Mouse (Mus musculus) kidney, postnatal 0 days (tissue): ENCODE results near the gene B3gat3. TPM values are rescaled to one million over a fixed set of nuclear protein-coding genes. Genes with fewer than 3 reads are reported as not detected.

Source experiments
- ATAC-seq: fragments of 200-750 bp; cut with Nextera tagmentation; replicated peaks from 2 replicates; pipeline ENCODE4 v1.8.0; 2017; ENCODE audit warnings: low read depth, moderate number of reproducible peaks, moderate TSS enrichment, moderate library complexity; ENCODE audit not compliant: low FRiP score
- DNase-seq: peaks from one replicate; pipeline ENCODE4 v3.0.0-alpha.2; 2016; ENCODE audit warnings: low spot score
- H3K27ac ChIP-seq: fragments of 300-500 bp; sonication (generic); 2 replicates; pipeline ENCODE4 v1.5.1; 2014; ENCODE audit warnings: mild to moderate bottlenecking
- H3K27me3 ChIP-seq: fragments of 300-500 bp; sonication (generic); 2 replicates; pipeline ENCODE4 v1.6.1; 2014; ENCODE audit warnings: low read length, mixed read lengths; ENCODE audit not compliant: insufficient read depth
- H3K36me3 ChIP-seq: fragments of 300-500 bp; sonication (generic); 2 replicates; pipeline ENCODE4 v1.6.1; 2014; ENCODE audit warnings: low read length, mixed read lengths; ENCODE audit not compliant: insufficient read depth
- H3K4me1 ChIP-seq: fragments of 300-500 bp; sonication (generic); replicated peaks from 2 replicates; pipeline ENCODE4 v1.6.1; 2014; ENCODE audit warnings: antibody characterized with exemption, low read length, mixed read lengths; ENCODE audit not compliant: insufficient read depth
- H3K4me2 ChIP-seq: fragments of 300-500 bp; sonication (generic); 2 replicates; pipeline ENCODE4 v1.6.1; 2014; ENCODE audit warnings: mild to moderate bottlenecking, low read length, moderate library complexity, mixed read lengths
- H3K4me3 ChIP-seq: fragments of 300-500 bp; sonication (generic); replicated peaks from 2 replicates; pipeline ENCODE4 v1.5.1; 2014; ENCODE audit warnings: low read depth, low read length
- H3K9ac ChIP-seq: fragments of 300-500 bp; sonication (generic); 2 replicates; pipeline ENCODE4 v1.6.1; 2014; ENCODE audit warnings: low read depth, low read length
- H3K9me3 ChIP-seq: fragments of 300-500 bp; sonication (generic); replicated peaks from 2 replicates; pipeline ENCODE4 v1.6.1; 2016; ENCODE audit warnings: low read length, inconsistent platforms, mixed read lengths
- CTCF ChIP-seq: IDR thresholded peaks from 2 replicates; pipeline ENCODE4 v1.5.1; 2016; ENCODE audit warnings: antibody characterized with exemption, low read depth, mild to moderate bottlenecking, moderate library complexity
- WGBS: fragments of 180-500 bp; shearing (Covaris S2); extraction: QIAGEN DNeasy Blood & Tissue Kit; methylation state at CpG from one replicate; pipeline ENCODE4 v1.1.7; 2014; 5-methylcytosine and 5-hydroxymethylcytosine counted together
- polyA plus RNA-seq: library from polyadenylated mRNA; unstranded; fragments of >200 nt; fragmentation: Nextera tagmentation; extraction: Ambion mirVana; gene quantifications from 2 replicates; pipeline ENCODE4 v1.2.1, GENCODE M21; 2015

The B3gat3 gene
- polyA plus RNA-seq, 1 experiment from 2014 or later, result 44.0 TPM

DNA sequence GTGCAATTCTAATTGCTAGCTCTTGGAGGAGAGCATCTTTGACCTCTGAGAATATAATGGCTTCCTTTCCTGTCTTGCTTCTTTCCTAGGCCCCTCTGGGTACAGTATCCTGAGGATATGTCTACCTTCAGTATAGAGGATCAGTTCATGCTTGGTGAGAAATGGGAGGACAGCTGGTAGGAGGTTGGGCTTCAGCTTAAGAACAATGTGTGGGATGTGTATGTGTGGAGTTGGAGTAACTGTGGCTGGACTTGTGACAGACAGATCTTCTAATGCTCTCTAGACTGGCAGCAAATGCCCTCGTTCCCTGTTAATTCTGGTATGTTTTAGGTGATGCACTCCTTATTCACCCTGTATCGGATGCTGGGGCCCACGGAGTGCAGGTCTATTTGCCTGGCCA lies 6.0 kb upstream of the B3gat3 start:
- TF ChIP-seq CTCF, result no peak
- no peaks in the 10 kb centered on the region for H3K9me3 ChIP-seq
- H3K4me1 ChIP-seq, result no peaks in the 10 kb centered on the region
- peaks cover 71% of the 10 kb centered on the region for H3K36me3 ChIP-seq
- H3K4me3 ChIP-seq, result no peak overlapping the region
- H3K27ac ChIP-seq, result no peak overlapping the region
- no peak overlapping the region for H3K9ac ChIP-seq
- no peak for DNase-seq
- WGBS, result 95% methylated on average over 3 of the region's 3 CpGs
- H3K4me2 ChIP-seq, result no peak overlapping the region
- no peak for ATAC-seq
- no peaks in the 10 kb centered on the region for H3K27me3 ChIP-seq

DNA sequence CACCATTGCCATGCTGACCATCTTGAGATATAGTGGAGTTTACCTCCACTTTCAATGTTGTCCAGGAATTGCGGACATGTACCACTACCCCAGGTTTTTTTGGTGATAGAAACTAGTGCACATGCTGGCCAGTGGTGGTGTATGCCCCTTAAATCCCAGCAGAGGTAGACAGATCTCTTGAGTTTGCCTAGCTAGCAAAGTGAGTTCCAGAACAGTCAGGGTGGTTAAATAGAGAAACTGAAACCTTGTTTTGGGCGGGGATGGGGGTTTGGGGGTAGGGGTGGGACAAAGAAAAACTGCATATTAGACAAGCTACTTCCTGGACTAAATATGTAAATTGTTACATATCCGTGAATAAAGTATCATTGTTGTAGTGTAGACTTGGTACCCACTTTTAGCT lies 1.2 kb upstream of the B3gat3 start:
- Histone ChIP-seq H3K36me3 (peaks cover 27% of the 10 kb centered on the region), H3K27me3 (no peaks in the 10 kb centered on the region), H3K9me3 (no peaks in the 10 kb centered on the region), H3K4me2 (no peak overlapping the region), H3K4me1 (peaks cover 7% of the 10 kb centered on the region; the same call in 1 of the 2 replicates), H3K4me3 (no peak overlapping the region), H3K9ac (no peak overlapping the region), H3K27ac (no peak overlapping the region)
- ATAC-seq (no peak), DNase-seq (no peak)
- TF ChIP-seq CTCF, result no peak
- WGBS, result 92% methylated on average over 3 of the region's 3 CpGs

DNA sequence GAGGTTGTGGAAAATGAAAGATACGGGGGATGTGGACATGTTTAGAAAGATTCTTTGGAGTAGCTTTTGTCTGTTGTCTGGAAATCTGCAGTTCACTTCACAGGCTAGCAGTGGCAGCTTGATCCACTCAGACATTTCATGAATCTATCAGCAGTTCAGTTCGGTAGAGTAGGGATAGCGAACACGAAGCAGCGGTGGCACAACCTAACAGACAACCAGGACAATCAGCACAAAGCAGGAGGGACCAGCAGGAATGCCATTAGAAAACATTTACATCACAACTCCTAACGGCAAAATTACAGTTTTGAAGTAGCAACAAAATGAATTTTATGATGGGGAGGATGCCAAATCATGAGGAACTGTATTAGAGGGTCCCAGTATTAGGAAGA lies 496 bp upstream of the B3gat3 start:
- H3K4me2 ChIP-seq, result peak overlapping the region; percentile 63
- DNase-seq, result no peak
- no peaks in the 10 kb centered on the region for H3K9me3 ChIP-seq
- ATAC-seq, result no peak
- H3K9ac ChIP-seq, result no peak overlapping the region
- H3K27ac ChIP-seq, result peak overlapping the region; percentile 91
- no peaks in the 10 kb centered on the region for H3K27me3 ChIP-seq
- TF ChIP-seq CTCF, result no peak
- 0 out of 2 replicates have a peak overlapping the region, but pooled peaks have one; percentile 72 for H3K4me3 ChIP-seq
- H3K36me3 ChIP-seq, result peaks cover 20% of the 10 kb centered on the region
- peaks cover 7% of the 10 kb centered on the region; the same call in 1 of the 2 replicates for H3K4me1 ChIP-seq
- 61% methylated on average over 6 of the region's 6 CpGs for WGBS

GRCm38 (mm10) chr19:8920836-8921291 lies 690 bp downstream of the B3gat3 start:
- DNase-seq (peak; percentile 70), ATAC-seq (no peak)
- Histone ChIP-seq H3K4me1 (peaks cover 7% of the 10 kb centered on the region; the same call in 1 of the 2 replicates), H3K4me2 (peak overlapping the region; percentile 63), H3K9ac (peak overlapping the region; percentile 62), H3K4me3 (peak overlapping the region; percentile 72), H3K27ac (peak overlapping the region; percentile 91), H3K27me3 (no peaks in the 10 kb centered on the region), H3K9me3 (no peaks in the 10 kb centered on the region), H3K36me3 (peaks cover 9% of the 10 kb centered on the region; the same call in 1 of the 2 replicates)
- TF ChIP-seq CTCF, result no peak
- 0% methylated on average over 6 of the region's 6 CpGs for WGBS

DNA sequence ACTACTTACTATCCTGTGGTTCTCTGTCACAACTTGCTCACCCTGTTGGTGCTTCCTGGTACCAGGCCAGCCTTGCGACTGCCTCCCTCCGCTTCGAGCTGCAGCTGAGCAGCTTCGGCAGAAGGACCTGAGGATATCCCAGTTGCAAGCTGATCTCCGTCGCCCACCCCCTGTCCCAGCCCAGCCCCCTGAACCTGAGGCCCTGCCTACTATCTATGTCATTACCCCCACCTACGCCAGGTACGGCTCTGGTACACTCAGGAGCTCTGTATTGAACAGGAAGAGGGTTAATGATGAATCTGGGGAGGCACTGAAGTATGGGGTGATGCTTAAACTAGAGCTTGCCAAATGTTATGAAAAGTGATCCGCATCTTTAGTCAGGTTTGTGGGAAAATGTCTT lies 1.6 kb downstream of the B3gat3 start:
- DNase-seq (no peak), ATAC-seq (no peak)
- Histone ChIP-seq H3K4me3 (no peak overlapping the region), H3K9ac (0 out of 2 replicates have a peak overlapping the region, but pooled peaks have one; percentile 62), H3K9me3 (no peaks in the 10 kb centered on the region), H3K27ac (no peak overlapping the region), H3K4me1 (peaks cover 7% of the 10 kb centered on the region; the same call in 1 of the 2 replicates), H3K36me3 (peaks cover 6% of the 10 kb centered on the region; the same call in 1 of the 2 replicates), H3K27me3 (no peaks in the 10 kb centered on the region), H3K4me2 (no peak overlapping the region; the same call in 1 of the 2 replicates)
- 74% methylated on average over 9 of the region's 9 CpGs for WGBS
- TF ChIP-seq CTCF, result no peak

DNA sequence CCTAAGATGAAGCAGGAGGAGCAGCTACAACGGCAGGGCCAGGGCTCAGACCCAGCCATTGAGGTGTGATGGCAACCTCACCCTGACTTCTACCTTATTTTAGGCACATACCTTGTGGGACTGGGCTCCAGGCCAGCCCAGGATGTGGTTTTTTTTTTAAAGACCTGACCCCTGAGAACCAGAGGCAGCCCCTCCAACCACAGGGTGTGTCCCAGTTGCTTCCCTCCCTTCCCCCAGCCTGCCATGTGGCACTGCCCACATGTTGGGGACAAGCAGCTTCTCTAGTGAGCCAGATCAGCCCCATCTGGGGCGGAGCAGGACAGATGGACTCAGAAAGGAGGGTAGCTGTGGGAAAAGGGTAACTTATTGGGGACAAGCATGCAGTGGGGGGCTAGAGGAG lies 6.6 kb downstream of the B3gat3 start:
- Histone ChIP-seq H3K27ac (no peak overlapping the region), H3K9me3 (no peaks in the 10 kb centered on the region), H3K36me3 (peaks cover 13% of the 10 kb centered on the region), H3K9ac (no peak overlapping the region), H3K4me2 (no peak overlapping the region), H3K4me3 (no peak overlapping the region), H3K27me3 (no peaks in the 10 kb centered on the region), H3K4me1 (peaks cover 7% of the 10 kb centered on the region; the same call in 1 of the 2 replicates)
- WGBS, result 68% methylated on average over 2 of the region's 2 CpGs
- DNase-seq, result no peak
- no peak for TF ChIP-seq CTCF
- ATAC-seq, result no peak
